In genomic region chr10:69538236-69538635, GRCm38 (mm10) we compare ENCODE assay signal across 22 mouse cellular contexts.
DNase-seq lines count a peak whose midpoint lies in the region; ATAC-seq and TF ChIP-seq lines count a peak whose summit lies in the region.
"Had no signal": no experiment of that assay in that cellular context is flagged by ENCODE, and none has a peak within 500 bp of the region (broad histone marks: within the 10 kb centered on the region; RNA-seq: fewer than 3 reads in every experiment).

No protein-coding gene starts in this region.

- intact Hi-C loops in heart, adult 2 months (cut with DNase I) = loop anchor here (5.0 to 10.0 kb wide), 2 partner anchors 34 to 247 kb away; no protein-coding TSS in a partner anchor

- H3K4me2 ChIP-seq in hindbrain, embryonic 15.5 days = peak overlapping the region; percentile 56
- peak overlapping the region; percentile 79 for H3K4me2 ChIP-seq in neural tube, embryonic 13.5 days
- H3K4me2 ChIP-seq: embryonic facial prominence, embryonic 15.5 days; heart, embryonic 13.5 days; liver, embryonic 15.5 days; lung, embryonic 15.5 days had no signal

- H3K27me3 ChIP-seq in heart, adult 2 months (ENCODE audit: control insufficient read depth, insufficient read depth, low read length) = no peaks in the 10 kb centered on the region
- no peaks in the 10 kb centered on the region for H3K27me3 ChIP-seq in hindbrain, embryonic 15.5 days
- H3K27me3 ChIP-seq in neural tube, embryonic 13.5 days = no peaks in the 10 kb centered on the region
- H3K27me3 ChIP-seq: embryonic facial prominence, embryonic 15.5 days; heart, embryonic 13.5 days; liver, embryonic 15.5 days; lung, embryonic 15.5 days had no signal

- no peak for TF ChIP-seq POLR2A in heart, adult 2 months (IDR thresholded peaks at IDR 0.05; ENCODE audit: insufficient read depth, low read depth, low read length)

- TF ChIP-seq CTCF in heart, adult 2 months (IDR thresholded peaks at IDR 0.05) = no peak

- DNase-seq in heart, adult 11 months = peak; percentile 37
- DNase-seq in heart, adult 2 months = no peak
- DNase-seq in fat pad, adult 2 months (ENCODE audit: extremely low read depth, low read depth, low spot score) = peak; percentile 92
- DNase-seq in adrenal gland, postnatal 36 days = no peak
- DNase-seq in layer of hippocampus, postnatal 10 days (ENCODE audit: low spot score in 2 of 2) = no peak
- DNase-seq: cerebellum, adult 11 months; cerebellum, adult 9-11 months; gastrocnemius, postnatal 10 days; heart, adult 18-20 months; heart, postnatal 14 days; kidney, adult 11 months; liver; lung, postnatal 36 days; right cerebral cortex, postnatal 25 days had no signal

- 80% methylated on average over 2 of the region's 2 CpGs for WGBS in heart, adult 2 months
- 90% methylated on average over 2 of the region's 2 CpGs for WGBS in hindbrain, embryonic 15.5 days
- 91% methylated on average over 2 of the region's 2 CpGs for WGBS in neural tube, embryonic 13.5 days

- H3K9ac ChIP-seq in heart, adult 2 months (ENCODE audit: low read depth, low read length) = no peak overlapping the region
- no peak overlapping the region for H3K9ac ChIP-seq in hindbrain, embryonic 15.5 days
- H3K9ac ChIP-seq in neural tube, embryonic 13.5 days = 0 out of 2 replicates have a peak overlapping the region, but pooled peaks have one; percentile 95
- H3K9ac ChIP-seq: embryonic facial prominence, embryonic 15.5 days; heart, embryonic 13.5 days; liver, embryonic 15.5 days; lung, embryonic 15.5 days had no signal

- TF ChIP-seq EP300 in heart, adult 2 months (IDR thresholded peaks at IDR 0.05; ENCODE audit: insufficient read depth, low read depth, low read length) = no peak

- no peaks in the 10 kb centered on the region for H3K4me1 ChIP-seq in heart, adult 2 months (ENCODE audit: control insufficient read depth, insufficient read depth, low read length)
- H3K4me1 ChIP-seq in hindbrain, embryonic 15.5 days (replicated peaks) = peaks cover 36% of the 10 kb centered on the region
- H3K4me1 ChIP-seq in neural tube, embryonic 13.5 days (replicated peaks) = peaks cover 47% of the 10 kb centered on the region
- H3K4me1 ChIP-seq: liver, embryonic 15.5 days had no signal

- H3K36me3 ChIP-seq in heart, adult 2 months (ENCODE audit: control insufficient read depth, insufficient read depth, low read length) = no peaks in the 10 kb centered on the region
- no peaks in the 10 kb centered on the region for H3K36me3 ChIP-seq in hindbrain, embryonic 15.5 days
- 0 out of 2 replicates have a peak, but pooled peaks cover 5% of the 10 kb centered on the region for H3K36me3 ChIP-seq in neural tube, embryonic 13.5 days
- H3K36me3 ChIP-seq: embryonic facial prominence, embryonic 15.5 days; heart, embryonic 13.5 days; liver, embryonic 15.5 days; lung, embryonic 15.5 days had no signal

- no peak for ATAC-seq in hindbrain, embryonic 15.5 days (ENCODE audit: low FRiP score, low read depth)
- no peak for ATAC-seq in neural tube, embryonic 13.5 days (ENCODE audit: low read depth)

- H3K79me2 ChIP-seq in heart, adult 2 months (replicated peaks; ENCODE audit: control insufficient read depth, insufficient read depth, low read length) = 0 out of 2 replicates have a peak, but pooled peaks cover under 1% of the 10 kb centered on the region

- H3K27ac ChIP-seq in heart, adult 2 months = no peak overlapping the region
- 0 out of 2 replicates have a peak overlapping the region, but pooled peaks have one; percentile 46 for H3K27ac ChIP-seq in hindbrain, embryonic 15.5 days (replicated peaks)
- H3K27ac ChIP-seq in neural tube, embryonic 13.5 days (replicated peaks) = no peak overlapping the region
- H3K27ac ChIP-seq: embryonic facial prominence, embryonic 15.5 days; heart, embryonic 13.5 days; kidney, postnatal 0 days; limb, embryonic 10.5 days; liver, embryonic 15.5 days; lung, embryonic 15.5 days had no signal

- no peaks in the 10 kb centered on the region for H3K9me3 ChIP-seq in hindbrain, embryonic 15.5 days
- no peaks in the 10 kb centered on the region for H3K9me3 ChIP-seq in neural tube, embryonic 13.5 days
- H3K9me3 ChIP-seq: embryonic facial prominence, embryonic 15.5 days; heart, embryonic 13.5 days; limb, embryonic 10.5 days; liver, embryonic 15.5 days; lung, embryonic 15.5 days had no signal

- no peak overlapping the region for H3K4me3 ChIP-seq in heart, adult 2 months
- H3K4me3 ChIP-seq in hindbrain, embryonic 15.5 days = peak overlapping the region; percentile 80; the same call in 1 of the 2 replicates
- H3K4me3 ChIP-seq in neural tube, embryonic 13.5 days = peak overlapping the region; percentile 76; the same call in 1 of the 2 replicates
- H3K4me3 ChIP-seq: embryonic facial prominence, embryonic 15.5 days; heart, embryonic 13.5 days; limb, embryonic 10.5 days; liver, embryonic 15.5 days; lung, embryonic 15.5 days had no signal

Comparison
In these comparisons a context has a peak if more than half of its experiments do, and no peak if none do; other contexts are left out.
1. DNase-seq: peak in heart, adult 11 months (single experiment) and fat pad, adult 2 months (single experiment); none in heart, adult 2 months (0 of 2), adrenal gland, postnatal 36 days (0 of 2) and layer of hippocampus, postnatal 10 days (0 of 2).